Mouse (Mus musculus) thymus, adult 2 months (tissue): ENCODE data around the gene Pcp4.

Experiments
- CTCF ChIP-seq: fragments of 200-500 bp; IDR thresholded peaks from 2 replicates; pipeline ENCODE4 v1.5.1; 2012; ENCODE audit warnings: mild to moderate bottlenecking, control low read depth, low read length, moderate library complexity, borderline replicate concordance; ENCODE audit not compliant: control insufficient read depth, poor library complexity, insufficient read depth; ENCODE audit errors: extremely low read depth
- POLR2A ChIP-seq: fragments of 200-500 bp; IDR thresholded peaks from 2 replicates; pipeline ENCODE4 v1.6.1; 2012; ENCODE audit warnings: mild to moderate bottlenecking, low read length, control low read depth, moderate library complexity; ENCODE audit not compliant: control insufficient read depth, poor library complexity, insufficient read depth; ENCODE audit errors: extremely low read depth

GRCm38 (mm10) chr16:96487007-96487684 lies 19.7 kb downstream of the Pcp4 start:
- TF ChIP-seq CTCF (no peak), POLR2A (no peak)
